Mouse (Mus musculus) gastrocnemius, adult 2 months (tissue): ENCODE measurements around the gene Mtmr14. TPM values are rescaled to one million over a fixed set of nuclear protein-coding genes. Genes with fewer than 3 reads are reported as not detected.

ENCODE experiments used
- DNase-seq: peaks from one replicate; pipeline ENCODE4 v3.0.0; 2022
- H3K27ac ChIP-seq: fragments of 200-600 bp; 2 replicates; pipeline ENCODE4 v1.8.1; 2022; ENCODE audit warnings: mild to moderate bottlenecking
- H3K4me3 ChIP-seq: fragments of 200-600 bp; 2 replicates; pipeline ENCODE4 v1.8.1; 2022; ENCODE audit warnings: mild to moderate bottlenecking, moderate library complexity
- CTCF ChIP-seq: fragments of 200-600 bp; IDR thresholded peaks from 2 replicates; pipeline ENCODE4 v1.8.1; 2022; ENCODE audit warnings: antibody characterized with exemption, mild to moderate bottlenecking, moderate library complexity
- intact Hi-C: fragments of 180-260 bp; cut with DNase I; formaldehyde crosslinking; loops from one replicate; pipeline ENCODE4 v1.15.1; 2025
- total RNA-seq, 2 experiments: library from RNA; stranded (reverse); gene quantifications; 2 replicates each; pipeline ENCODE4 v1.2.3; 2021

Mtmr14 gene
- total RNA-seq, 2 experiments from 2014 or later, result 14.9 to 16.0 TPM

DNA sequence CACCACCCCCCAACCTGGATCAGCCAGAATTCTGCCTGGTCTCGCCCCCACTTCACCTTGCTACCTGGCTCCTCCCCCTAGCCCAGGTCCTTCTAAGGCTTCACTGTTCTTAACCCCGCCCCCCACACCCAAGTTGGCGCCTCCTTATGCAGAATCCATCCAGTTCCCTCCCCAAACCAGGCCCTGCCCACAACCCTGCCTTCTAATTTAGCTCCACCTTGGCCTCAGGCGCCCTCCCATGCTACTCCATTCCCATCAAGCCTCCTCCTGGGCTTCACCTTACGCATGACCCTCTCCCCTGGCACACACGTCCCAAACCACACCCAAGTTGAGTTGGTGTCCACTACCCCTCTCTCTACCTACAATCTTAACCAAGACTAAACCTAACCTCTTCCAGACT lies 45.9 kb downstream of the Mtmr14 start:
- intact Hi-C loops, result no loop called here
- TF ChIP-seq CTCF, result no peak
- H3K27ac ChIP-seq, result no peak overlapping the region

DNA sequence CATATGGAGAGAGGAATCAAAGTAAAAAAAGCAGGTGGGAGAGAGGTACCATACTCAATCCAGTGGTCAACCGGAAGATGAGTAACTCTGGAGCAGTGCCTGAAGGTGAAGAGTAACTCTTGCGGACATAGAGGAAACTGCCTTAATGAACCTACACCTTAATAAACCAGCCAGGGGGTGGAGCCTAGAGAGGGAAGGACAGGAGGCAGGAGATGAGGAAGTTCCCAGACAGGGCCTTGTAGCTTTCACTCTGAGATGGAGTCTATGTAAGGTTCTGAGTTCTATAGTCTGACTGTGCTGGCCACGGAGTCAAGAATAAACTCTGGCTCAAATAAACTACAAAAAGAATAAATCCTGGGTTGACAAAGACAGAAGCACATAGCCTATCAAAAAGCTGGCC lies 47.3 kb downstream of the Mtmr14 start:
- TF ChIP-seq CTCF, result no peak
- no peak overlapping the region for H3K27ac ChIP-seq
- no peak for DNase-seq
- H3K4me3 ChIP-seq, result no peak overlapping the region
- intact Hi-C loops, result no loop called here

More for the DNA sequence above, 45.9 kb downstream of the Mtmr14 start:
- H3K4me3 ChIP-seq, result no peak overlapping the region
- no peak for DNase-seq

DNA sequence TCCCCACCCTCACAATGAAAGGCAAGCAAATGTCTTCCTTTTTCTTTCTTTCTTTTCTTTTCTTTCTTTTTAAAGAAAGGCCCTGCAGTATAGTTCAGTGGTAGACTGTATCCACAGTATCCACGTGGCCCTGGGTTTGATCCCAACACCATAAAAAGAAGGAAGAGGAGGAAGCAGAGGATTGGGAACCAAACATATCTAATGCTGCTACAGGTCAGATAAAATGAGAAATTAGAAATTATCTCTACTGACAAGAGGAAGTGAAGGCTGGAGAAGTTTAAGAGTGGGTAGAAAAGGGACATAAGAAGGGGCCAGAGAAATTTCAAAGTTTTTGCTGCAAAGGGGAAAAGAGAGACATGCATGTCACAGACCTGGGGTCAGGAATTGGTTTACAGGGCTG lies 48.7 kb downstream of the Mtmr14 start:
- intact Hi-C loops, result no loop called here

DNA sequence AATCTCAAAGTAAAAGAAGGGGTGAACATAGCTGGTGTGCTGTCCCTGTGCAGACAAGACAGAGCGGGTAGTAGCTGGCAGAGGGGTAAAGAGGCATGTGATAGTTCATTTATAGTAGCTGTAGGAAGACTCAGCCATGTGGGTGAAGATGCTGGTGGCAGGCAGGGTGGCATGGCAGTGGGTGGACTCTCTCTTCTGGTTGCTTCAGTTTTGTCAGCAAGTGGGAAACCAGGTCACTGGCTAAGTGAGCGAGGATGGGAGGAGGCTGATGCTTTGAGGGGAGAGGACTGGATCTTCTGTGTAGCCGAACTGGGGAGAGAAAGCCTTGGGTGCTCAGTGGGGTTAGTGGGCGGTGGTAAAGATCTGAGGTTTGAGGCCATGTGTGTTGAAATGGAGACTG lies 49.6 kb downstream of the Mtmr14 start:
- no peak overlapping the region for H3K27ac ChIP-seq
- intact Hi-C loops, result no loop called here
- H3K4me3 ChIP-seq, result no peak overlapping the region
- no peak for TF ChIP-seq CTCF
- no peak for DNase-seq

More for the DNA sequence above, 48.7 kb downstream of the Mtmr14 start:
- TF ChIP-seq CTCF, result no peak
- DNase-seq, result no peak
- no peak overlapping the region for H3K27ac ChIP-seq
- no peak overlapping the region for H3K4me3 ChIP-seq

DNA sequence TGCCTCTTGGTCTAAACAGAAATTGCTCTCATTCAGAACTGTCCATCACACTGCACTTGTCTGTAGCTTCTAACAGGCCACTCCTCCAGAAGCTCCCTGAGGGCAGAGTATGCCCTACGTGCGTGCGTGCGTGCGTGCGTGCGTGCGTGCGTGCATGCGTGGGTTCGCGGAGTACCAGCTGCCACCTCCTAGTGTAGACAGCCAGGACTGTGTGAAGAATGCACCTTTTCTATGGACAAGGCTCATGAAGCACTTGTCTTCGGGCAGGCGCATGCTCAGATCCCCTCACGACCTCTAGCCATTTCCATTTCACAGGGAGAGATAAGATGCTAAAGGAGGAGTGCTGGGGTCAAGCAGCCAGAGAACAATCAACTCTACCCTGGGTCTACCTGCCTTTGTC lies 51.7 kb downstream of the Mtmr14 start:
- intact Hi-C loops, result no loop called here
- DNase-seq, result no peak
- no peak for TF ChIP-seq CTCF
- no peak overlapping the region for H3K27ac ChIP-seq
- no peak overlapping the region for H3K4me3 ChIP-seq

DNA sequence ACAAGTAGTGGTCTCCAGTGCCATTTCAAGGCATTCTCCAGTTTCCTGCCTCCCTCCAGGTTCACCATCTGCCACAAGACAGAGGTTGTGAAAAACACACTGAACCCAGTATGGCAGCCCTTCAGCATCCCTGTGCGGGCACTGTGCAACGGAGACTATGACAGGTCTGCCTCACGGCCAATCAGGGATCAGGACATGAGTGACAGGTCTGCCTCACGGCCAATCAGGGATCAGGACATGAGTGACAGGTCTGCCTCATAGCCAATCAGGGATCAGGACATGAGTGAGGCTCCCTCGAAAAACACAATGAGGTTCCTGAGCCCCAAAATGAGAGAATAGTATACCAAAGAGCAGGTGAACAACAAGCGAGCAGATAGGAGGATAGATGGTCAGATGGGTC lies 52.7 kb downstream of the Mtmr14 start:
- no peak for DNase-seq
- intact Hi-C loops, result no loop called here
- TF ChIP-seq CTCF, result no peak
- Histone ChIP-seq H3K4me3 (no peak overlapping the region), H3K27ac (no peak overlapping the region)

DNA sequence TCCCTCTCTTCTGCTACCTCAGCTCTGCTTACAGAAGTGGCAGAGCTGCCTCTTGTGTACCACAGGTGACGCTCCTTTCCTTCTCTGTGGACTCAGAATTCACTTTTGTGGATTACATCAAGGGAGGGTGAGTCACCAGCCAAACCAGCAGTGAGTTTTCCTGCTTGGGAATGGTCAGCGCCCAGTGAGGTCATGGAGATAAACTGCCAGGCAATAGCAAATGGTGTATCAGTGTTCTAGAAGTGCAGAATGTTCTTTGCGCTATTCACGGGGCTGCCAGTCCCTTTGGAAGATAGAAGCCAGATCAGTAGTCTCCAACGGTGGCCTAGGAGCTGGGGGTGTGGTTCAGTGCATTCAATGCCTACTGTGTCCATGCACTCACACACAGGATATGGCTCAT lies 55.3 kb downstream of the Mtmr14 start:
- no peak for DNase-seq
- no peak overlapping the region for H3K4me3 ChIP-seq
- TF ChIP-seq CTCF, result no peak
- intact Hi-C loops, result no loop called here
- H3K27ac ChIP-seq, result no peak overlapping the region

DNA sequence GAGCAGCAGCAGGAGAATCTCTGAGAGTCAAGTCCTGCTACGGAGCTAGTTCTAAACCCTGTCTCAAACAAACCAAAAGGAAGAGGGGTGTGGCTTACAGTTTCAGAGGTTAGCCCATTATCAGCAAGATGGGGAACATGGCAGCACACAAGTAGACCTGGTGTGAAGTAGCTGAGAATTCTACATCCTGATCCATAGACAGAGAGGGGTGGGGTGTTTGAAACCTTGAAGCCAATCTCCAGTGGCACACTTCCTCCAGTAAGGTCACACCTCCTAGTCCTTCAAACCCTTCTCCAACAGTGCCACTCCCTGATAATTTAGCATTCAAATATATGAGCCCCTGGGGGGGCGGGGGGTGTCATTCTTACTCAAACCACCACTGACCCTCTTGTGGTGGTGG lies 58.4 kb downstream of the Mtmr14 start:
- Histone ChIP-seq H3K27ac (no peak overlapping the region), H3K4me3 (no peak overlapping the region)
- no peak for DNase-seq
- TF ChIP-seq CTCF, result no peak
- intact Hi-C loops, result no loop called here

DNA sequence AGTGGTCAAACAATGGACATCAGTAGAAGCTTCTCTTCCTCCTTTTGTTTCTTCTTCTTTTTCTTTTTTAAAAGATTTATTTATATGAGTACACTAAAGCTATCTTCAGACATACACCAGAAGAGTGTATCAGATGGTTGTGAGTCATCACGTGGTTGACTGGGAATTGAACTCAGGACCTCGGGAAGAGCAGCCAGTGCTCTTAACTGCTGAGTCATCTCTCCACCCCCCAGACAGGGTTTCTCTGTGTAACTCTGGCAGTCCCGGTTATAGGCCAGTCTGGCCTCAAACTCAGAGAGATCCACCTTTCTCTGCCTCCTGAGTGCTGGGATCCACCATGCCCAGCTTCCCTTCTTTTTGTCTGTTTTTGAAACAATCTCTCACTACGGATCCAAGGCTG lies 59.0 kb downstream of the Mtmr14 start:
- no peak for DNase-seq
- no peak overlapping the region for H3K4me3 ChIP-seq
- H3K27ac ChIP-seq, result no peak overlapping the region
- intact Hi-C loops, result no loop called here
- TF ChIP-seq CTCF, result no peak

DNA sequence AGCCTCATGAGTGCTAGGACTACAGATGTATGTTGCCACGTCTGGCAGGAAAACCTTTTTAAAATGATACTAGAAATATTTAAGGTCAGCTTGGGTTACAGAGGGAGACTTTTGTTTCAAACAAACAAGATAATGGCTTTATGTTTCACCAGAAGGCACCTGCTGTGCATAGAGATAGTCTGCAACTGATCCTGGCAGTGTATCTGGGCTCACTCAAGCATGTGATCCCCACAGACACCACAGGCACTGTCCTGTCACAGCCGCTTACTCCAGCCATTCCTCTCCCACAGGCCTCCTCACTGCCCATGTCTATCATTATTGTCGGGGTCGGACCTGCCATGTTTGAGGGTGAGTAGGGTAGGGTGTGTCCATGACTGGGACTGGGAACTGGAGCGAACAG lies 63.7 kb downstream of the Mtmr14 start:
- H3K4me3 ChIP-seq, result no peak overlapping the region
- H3K27ac ChIP-seq, result peak overlapping the region; percentile 89
- no peak for DNase-seq
- TF ChIP-seq CTCF, result no peak
- intact Hi-C loops, result loop anchor here (5.0 kb wide), 3 partner anchors 49 to 129 kb away; partner anchors contain the start of gene Mtmr14

DNA sequence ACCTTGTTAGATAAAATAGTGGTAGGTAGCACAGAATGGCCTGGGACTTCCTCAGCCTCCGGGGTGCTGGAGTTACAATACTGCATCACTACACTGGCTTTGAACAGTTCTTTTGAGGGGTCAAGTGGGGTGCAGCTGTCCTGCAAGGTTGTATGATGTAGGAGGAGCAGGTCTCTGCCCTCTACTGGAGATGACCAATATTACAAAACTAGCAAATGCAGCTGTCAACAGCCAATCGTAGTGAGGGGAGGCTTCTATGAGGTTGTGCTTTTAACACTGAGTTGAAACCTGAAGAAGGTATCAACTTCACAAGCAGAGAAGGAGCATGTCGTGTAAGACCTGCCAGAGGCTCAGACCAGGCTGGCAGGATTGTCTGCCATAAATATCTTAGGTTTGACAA lies 64.6 kb downstream of the Mtmr14 start:
- intact Hi-C loops, result loop anchor here (5.0 kb wide), 3 partner anchors 50 to 130 kb away; partner anchors contain the start of gene Mtmr14
- H3K27ac ChIP-seq, result peak overlapping the region; percentile 89
- peak; percentile 62 for TF ChIP-seq CTCF
- DNase-seq, result peak; percentile 39
- H3K4me3 ChIP-seq, result peak overlapping the region; percentile 22; the same call in 1 of the 2 replicates

DNA sequence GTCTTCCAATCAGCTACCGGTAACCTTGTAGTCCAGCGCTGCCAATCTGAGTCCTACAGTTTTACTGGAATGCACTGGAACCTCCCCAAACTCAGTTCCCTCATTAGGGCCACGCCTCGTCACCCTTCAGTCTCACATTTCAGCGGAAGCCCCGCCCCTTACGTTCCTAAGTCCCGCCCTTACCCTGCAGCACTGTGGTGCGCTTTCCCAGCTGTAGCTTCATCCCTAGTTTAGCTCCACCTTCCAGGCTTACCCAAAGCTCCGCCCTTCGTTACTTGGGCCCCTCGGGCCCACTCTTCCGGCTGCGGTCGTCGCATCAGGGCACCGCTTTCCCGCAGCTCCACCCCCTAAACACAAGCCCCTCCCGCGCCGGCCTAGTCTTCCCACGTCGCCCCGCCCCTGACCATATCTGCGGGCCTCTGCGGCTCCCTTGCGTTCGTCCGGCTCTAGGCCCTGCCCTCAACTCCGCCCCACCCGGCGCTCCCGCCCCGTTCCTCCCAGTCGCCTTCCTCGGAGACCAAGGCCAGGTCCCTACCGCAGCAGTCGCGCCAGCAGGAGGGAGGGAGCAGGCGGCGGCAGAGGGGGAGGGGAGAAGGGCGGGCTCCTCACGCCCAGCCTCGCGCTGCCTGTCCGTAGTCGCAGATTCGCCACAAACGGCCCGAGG lies 68.8 kb downstream of the Mtmr14 start:
- peak; percentile 100 for DNase-seq
- no peak for TF ChIP-seq CTCF
- intact Hi-C loops, result loop anchor here (5.0 kb wide), 1 partner anchor 269 kb away; no protein-coding TSS in a partner anchor
- Histone ChIP-seq H3K4me3 (peak overlapping the region; percentile 94), H3K27ac (peak overlapping the region; percentile 100)

DNA sequence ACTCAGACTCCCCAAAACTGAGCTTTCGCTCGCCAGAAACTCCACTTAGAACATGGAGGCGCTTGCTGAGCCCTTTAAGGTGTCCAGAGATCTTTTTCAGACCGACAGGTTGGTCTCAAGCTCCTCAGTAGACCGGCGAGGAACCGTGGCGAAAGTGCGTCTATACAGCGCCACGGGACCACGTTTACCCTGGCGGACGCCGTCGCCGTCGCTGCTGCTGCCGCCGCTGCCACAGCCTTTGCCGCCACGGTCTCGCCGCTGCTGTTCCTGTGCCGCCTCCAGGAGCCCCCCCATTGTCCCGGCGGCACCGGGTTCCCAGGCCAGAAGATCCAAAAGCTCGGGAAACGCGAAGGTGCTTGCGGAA lies 69.3 kb downstream of the Mtmr14 start, which contains the start of gene Brpf1:
TSS of gene Brpf1 (plus strand) at position 152 of the 364 bp plus-strand sequence.
- DNase-seq, result no peak

More for the DNA sequence above, 69.3 kb downstream of the Mtmr14 start, which contains the start of gene Brpf1:
- intact Hi-C loops, result loop anchor here (5.0 kb wide), 1 partner anchor 270 kb away; no protein-coding TSS in a partner anchor
- peak within 1 kb of the TSS; percentile 94 for H3K4me3 ChIP-seq
- H3K27ac ChIP-seq, result peak within 1 kb of the TSS; percentile 100
- TF ChIP-seq CTCF, result peak; percentile 19
